Mouse (Mus musculus) spleen, adult 12 weeks (tissue): Measurements from ENCODE around the gene Hist2h4.
"Not testable (repeated sequence)": the region's sequence is repeated elsewhere in the genome, so short reads cannot be mapped to it uniquely, and the experiment has no call there.

Source experiments
- DNase-seq: peaks from one replicate; pipeline ENCODE4 v3.0.0; 2022; ENCODE audit warnings: low spot score

Gene Hist2h4

DNA sequence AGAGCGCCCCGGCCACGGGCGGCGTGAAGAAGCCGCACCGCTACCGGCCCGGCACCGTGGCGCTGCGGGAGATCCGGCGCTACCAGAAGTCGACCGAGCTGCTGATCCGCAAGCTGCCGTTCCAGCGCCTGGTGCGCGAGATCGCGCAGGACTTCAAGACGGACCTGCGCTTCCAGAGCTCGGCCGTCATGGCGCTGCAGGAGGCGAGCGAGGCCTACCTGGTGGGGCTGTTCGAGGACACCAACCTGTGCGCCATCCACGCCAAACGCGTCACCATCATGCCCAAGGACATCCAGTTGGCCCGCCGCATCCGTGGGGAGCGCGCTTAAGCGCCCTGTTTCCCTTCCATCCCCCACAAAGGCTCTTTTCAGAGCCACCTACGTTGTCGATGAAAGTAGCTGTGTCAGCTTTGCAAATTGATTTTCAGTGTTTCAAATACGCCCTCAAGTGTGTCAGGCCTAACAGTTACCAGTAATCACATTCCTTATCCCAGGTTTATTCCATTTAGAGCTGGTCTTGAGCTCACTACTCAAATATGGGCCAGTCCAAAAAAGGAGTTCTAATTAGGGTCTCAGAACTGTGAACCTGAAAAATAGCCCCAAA, 5.8 kb upstream of the Hist2h4 start:
- DNase-seq: peak; percentile 63

DNA sequence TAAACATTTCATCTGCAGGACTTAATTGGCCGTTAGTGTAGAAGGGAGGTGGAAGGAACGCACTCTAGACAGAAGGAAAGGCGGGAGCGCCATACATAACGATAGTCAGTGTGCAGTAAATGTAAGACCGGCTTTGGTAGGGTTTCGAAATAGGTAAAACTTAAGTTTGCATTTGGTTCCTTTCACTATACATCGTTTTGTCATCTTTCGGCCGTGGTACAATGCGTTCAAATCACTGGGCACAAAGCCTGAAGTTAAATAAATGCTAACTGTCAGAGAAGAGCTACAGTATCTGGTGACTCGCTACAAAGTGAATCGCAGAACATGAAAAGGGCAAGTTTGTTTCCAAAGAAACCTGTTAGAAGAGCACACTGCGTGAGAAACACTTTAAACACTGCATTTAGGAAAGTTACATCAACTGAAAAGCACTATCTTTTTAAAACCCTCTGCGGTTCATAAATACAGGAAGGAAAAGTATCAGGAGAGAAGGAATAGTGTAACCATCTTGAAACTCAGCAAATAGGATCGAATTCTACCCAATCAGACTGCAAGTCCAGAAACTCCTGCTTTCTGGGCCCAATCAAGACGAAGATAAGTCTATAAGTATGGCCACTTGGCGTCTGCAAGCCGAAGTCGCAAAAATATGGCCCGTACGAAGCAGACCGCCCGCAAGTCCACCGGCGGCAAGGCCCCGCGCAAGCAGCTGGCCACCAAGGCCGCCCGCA, 5.1 kb upstream of the Hist2h4 start, which contains the start of gene Hist2h3b:
Gene Hist2h3b (plus strand): TSS at position 604 of the 725 bp plus-strand sequence.
- DNase-seq: peak; percentile 81

DNA sequence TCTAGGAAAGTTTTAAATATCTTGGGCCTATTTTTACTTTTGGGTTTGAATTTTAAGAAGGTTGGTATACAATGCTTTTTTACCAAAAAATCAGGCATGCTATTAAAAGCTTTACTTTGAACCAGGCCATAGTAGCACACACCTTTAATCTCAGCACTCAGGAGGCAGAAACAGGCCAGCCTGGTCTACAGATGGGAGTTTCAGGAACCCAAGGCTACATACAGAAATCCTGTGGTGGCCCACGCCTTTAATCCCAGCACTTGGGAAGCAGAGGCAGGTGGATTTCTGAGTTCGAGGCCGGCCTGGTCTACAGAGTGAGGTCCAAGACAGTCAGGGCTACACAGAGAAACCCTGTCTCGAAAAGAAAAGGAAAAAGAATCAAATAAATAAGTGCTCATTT, 4.4 kb upstream of the Hist2h4 start:
- no peak for DNase-seq

DNA sequence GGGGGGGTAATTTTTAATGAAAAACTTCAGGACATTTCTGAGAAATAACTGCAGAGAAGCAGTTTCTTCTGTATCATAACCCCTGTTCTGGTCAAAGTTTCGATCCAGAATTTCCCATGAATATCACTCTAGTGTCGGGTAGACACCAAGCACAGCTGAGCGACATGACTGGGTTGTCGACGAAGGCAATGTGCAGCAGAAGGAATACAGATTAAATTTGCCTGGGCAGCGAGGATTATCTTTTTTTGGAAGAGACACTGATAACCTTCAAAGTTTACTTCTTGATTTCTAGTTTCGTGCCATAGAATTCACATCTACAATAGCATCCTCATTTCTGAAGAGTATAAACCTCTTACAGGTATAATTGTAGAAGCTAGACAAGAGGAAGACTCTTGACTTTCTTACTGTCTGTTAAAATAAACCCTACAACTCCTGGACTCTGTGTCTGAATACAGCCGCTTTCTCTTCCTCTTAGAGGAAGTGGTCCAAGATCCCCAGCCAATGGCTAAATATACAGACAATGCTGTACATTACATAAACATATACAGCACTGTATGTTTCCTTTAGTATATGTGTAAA, 3.1 kb upstream of the Hist2h4 start:
- no peak for DNase-seq

DNA sequence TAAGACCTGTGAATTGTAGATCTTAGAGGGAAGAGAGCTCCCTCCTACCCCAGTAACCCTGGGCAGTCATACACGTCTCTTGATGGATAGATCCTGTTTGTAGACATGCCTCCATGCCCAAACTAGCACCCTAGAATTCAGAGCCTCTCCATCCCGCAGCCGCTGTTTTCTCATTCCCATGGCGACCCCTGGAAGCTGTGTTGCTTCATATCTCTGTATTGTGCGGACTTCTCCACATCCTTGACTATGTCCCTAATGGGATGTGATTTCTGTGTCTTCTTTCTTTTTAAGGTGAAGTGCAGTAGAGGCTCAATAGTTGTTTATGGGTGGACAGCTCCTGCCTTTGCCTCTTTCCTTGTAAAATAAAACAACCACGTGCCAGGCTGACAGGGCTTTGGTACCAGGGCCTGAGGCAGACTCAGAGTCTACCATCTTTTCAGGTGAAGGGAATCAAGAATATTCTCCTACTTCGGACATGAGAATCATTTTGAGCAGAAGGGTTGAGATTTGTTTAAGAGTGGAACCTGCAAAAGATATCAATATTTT, 1.4 kb upstream of the Hist2h4 start:
- no peak for DNase-seq

DNA sequence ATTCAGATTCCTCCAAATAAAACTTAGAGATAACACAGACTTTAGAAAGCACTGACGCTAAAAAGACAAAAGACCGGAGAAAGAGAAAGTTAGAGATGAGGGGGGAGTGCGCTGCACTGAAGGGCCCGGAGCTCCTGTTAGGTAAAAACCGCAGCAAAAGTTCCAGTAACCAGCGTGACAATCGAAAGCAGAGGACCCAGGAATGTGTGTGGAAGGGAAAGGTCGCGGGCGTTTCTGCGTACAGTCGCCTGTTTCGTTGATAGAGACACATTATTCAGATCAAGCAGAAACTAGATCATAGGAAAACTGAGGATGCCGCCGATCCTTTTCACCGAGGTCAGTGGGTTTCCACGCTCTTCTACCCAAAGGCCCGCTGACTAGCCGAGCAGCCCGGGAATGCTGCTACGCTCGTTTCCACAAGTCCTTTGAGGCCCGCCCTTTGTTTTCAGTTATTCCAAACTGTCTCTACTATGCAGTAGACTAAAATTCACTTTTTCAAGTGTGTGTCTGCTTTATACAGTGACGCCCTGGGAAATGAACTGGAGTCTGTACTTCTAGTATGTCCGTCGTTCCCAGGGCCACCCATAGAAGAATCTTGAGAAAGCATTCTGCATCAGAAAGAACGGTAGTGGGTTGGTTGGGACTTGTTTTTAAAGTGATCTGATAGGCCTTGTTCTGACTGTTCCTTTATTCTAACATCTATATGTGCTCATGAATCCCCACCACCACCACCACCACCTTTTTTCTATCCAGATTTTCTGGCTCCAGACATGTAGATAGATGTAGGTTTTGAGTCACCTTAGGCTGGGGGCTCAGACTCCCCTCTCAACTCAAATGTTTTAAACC, 670 bp upstream of the Hist2h4 start:
- peak; percentile 57 for DNase-seq

DNA sequence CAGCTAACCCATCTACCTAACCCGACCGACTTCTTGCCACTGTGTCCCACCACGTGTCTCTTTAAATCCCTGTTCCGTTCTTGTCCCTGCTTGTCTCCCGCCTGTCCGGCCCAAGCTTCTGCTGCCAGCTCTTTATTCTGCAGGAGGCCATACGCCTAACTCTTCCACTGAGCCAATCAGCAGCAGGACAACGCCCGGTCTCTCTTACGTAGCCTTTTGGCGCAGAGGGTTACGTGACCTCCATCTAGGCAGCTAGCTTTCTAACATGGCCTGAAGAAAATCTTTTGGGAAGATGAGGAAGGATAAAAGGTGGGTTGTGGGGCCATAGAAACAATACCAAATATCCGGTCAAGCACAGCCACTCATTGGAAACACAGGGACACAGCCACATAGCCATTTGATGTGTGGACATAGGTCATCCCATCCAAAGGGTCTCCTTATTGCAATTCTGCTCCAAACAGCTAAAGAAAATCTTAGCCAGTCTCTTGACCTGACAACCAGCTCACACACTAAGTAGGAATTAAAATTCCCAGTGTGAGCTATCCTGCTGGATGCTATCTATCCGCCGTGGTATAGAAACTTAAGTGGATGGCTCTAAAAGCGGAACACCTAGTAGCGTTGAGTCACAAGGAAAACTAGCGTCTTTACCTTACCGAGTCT, 765 bp downstream of the Hist2h4 start:
- peak; percentile 79 for DNase-seq

DNA sequence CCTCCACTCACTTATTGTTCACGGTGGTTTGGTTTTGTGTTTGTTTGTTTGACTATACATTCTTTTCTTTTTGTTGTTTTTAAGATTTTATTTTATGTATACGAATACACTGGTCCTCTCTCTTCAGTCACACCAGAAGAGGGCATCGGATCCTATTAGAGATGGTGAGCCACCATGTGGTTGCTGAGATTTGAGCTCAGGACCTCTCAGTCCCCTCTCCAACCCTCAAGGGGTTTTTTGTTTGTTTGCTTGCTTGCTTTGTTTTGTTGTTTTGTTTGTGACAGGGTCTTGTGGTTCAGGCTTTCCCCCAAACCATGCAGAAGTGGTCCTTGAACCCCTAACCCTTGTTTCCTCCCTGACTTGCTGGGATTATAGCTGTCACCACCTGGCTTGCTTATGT, 1.5 kb downstream of the Hist2h4 start:
- no peak for DNase-seq

DNA sequence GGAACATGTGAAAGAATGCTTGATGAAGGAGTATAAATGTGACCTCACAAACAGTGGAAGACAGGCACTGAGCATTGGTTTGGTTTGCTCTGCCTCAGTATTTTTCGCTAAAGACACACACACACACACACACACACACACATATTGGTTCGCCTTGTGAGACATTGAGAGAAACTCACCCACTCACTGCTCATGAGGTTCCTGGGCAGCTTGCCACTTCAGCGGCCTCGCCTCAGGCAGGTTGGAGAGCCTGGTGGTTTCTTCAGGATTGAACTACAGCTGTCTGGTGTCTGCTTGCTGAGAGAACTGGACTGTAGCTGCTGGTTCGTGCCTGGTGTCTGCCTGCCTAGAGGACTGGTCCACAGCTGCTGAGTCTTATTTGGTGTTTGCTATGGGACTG, 2.9 kb downstream of the Hist2h4 start:
- no peak for DNase-seq

DNA sequence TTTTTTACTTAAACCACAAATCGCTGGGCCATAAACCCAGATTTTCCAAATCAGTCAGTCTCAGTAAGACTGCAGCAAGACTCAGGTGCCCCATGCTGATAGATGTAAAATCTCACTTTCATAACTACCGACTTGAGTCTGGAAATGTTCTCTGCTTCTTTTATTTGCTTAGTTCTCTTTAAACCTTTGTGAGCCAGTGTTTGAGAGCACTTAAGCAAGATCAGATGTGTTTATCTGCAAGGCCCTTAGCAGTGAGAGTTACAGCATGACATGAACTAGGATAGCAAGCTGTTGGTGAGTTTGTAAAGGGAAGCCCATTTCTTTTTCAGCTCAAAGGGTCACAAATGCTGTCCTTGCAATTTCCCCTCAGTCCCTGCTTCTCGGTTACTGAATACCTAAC, 5.9 kb downstream of the Hist2h4 start:
- DNase-seq: no peak

DNA sequence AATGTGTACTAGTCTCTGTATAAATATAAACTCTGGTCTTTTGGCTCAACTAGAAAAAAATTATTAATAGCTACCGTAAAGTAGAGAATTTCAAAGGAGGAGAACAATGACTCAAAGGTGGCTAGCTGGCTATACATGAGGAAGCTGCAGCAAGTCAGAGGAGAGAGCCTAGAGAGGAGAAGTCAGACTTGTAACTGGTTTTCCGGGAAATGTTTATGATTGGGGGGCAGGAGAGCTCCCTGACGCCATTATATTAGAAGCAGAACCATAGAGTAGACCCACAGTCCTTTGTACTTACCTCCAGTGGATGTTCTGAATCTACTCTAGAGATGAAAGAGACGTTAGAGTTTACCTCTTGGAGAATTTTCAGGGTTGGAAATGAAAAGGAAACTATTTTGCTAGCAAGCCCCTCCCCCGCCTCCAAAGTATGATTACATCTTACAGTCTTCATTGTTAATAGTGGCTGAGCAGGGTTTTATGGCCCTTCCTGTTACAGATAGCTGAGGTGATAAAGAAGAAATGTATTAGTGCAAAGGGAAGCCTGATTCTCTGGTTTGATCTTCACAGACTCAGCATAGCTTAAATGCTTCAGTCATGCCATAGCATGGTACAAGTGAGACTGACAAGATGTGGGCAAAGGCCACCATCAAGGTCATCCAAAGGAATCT, 7.1 kb downstream of the Hist2h4 start:
- DNase-seq: no peak

DNA sequence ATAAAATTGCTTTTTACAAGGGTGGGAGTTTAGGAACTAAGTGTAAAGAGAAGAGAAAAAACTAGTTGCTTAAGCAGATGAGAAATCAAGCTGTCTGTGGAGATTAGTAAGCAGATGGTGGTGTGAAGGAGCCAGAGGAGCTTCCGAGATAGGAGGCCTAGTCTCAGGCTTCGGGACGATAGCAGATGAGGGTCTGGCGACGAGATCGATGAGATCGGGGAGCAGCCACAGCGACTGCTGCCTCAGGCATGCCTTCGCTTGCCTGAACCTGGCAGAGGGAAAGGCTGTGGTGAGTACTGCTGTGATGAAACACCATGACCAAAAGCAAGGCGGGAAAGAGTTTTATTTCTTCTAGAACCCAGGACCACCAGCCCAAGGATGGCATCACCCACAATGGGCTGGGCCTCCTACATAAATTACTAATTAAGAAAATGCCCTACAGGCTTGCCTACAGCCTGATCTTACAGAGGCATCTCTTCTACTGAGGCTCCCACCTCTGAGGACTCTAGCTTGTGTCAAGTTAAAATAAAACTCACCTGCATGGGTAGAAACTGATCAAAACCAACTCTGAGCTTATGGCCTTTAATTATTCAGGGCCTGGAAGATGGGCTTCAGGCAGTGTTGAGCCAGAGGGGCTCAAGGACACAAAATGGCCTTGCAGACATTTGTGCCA, 8.3 kb downstream of the Hist2h4 start:
- no peak for DNase-seq

DNA sequence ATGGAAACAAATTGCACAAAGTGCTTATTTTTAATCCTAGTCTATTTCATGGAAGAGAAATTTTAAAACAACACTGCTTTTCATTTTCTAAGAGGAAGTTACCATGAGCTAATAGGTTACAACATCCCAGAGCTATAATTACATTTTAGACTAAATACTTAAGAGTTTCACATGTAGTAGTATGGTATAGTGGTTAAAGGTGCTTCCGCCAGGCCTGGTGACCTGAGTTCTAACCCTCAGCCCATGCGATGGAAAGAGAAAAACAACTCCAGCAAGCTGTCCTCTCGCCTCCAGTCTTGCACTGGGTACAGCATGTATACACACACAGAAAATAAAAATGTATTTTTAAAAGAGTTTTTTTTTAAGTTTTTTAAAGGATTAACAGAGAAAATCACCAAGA, 11.3 kb downstream of the Hist2h4 start:
- DNase-seq: no peak

DNA sequence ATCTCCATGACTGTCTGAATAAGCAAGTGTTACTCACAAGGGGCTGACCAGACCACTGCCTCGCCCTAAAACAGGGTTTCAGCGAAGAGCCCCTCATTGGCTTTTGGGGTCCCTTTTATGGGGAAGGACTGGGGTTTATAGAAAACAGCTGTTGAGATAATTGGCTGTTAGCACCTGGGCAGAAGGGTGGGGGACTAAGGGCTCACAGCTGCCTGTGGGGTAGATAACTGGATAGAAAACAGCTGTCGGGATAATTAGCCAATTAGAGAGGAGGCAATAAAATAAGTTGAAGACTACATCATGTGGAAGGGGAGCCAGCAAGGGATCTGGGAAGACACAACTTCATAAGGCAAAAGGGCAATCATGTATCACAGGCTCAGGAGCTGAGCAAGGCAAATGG, 12.2 kb downstream of the Hist2h4 start:
- no peak for DNase-seq

DNA sequence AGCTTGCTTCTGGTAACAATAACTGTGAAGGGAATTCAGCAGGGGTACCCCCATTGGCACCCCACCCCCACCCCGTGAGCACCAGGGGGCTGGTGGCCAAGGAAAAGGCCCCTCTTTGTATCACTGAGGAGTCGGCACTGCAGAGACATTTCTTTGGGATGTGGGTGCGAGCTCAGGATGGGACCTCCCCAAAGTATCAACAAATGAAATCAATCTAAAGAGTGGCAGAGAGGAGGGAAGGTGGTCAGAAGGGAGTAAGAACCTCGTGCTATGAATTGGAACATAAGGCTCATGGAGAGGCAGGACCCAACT, 14.1 kb downstream of the Hist2h4 start:
- DNase-seq: no peak

DNA sequence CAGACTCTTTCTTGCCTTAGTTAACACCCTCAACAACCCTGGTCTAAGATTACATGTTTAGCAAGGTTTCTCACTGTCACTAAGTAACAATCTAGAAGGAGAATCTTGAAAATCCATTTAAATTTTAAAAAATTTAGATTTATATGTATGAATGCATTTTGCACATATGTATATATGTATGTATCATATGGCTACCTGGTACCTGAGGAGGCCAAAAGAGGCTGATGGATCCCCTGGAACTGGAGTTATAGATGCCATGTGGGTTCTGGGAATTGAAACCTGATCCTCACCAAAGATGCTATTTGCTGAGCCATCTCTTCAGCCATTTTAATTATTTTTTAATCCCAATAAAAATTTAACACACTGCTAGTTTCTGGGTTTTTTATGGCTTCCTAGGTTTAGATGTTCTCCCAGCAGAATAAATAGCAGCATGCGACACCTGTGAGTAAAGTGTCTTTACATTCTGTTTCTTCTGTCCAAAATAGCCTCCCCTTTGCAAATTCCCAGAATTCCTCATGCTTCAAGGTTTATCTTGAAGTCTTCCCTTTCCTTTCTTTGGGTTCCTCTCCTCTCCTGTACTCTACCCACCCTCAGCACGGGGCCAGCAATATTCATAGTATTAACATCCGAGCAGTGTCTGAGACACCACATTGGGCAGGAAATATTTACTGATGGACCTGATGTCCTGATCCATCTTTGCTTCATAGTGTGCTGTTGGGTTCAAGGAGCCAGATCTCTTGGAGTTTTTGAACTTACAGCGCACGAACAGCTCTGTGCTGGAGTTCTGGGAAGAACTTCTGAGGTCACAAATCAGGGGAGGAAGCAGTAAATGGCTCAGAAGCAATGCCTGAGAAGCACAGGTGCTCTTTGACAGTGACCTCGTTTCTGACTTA, 14.7 kb downstream of the Hist2h4 start:
- no peak for DNase-seq

DNA sequence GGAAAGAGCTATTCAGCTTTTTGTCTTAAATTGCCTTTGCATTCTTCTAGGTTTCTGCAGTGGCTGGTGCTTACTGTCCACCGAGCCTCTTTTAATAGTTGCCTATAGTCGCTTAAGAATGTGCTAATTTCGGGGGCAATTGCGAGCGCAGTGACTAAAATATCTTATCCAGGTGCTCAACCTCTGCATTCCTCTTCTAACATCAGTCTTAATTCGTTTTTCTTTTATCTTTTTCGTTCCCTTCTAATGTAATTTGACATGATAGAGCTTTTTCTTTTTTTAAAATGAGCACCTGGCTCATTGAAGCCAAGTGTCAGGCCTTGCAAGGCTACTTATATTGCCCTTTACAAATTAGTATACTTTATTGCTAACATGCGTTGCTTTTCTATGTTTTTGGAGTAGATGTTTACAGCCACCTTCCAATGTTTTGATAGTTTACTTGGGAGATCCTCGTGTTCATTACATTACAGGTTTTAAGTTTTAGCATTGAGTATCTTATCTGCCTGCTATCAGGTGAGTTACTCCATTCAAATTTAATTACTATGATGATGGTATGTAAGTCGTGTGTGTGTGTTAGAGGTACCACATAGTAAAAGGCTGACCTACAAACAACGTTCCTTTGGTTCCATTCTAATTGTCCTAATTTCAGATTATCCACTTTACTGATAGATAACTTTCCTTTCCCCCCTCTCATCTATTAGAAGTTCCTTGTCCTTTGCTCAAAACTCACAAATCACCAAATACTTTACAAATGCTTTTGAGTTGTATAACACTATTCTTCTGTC, 15.6 kb downstream of the Hist2h4 start:
- DNase-seq: no peak

DNA sequence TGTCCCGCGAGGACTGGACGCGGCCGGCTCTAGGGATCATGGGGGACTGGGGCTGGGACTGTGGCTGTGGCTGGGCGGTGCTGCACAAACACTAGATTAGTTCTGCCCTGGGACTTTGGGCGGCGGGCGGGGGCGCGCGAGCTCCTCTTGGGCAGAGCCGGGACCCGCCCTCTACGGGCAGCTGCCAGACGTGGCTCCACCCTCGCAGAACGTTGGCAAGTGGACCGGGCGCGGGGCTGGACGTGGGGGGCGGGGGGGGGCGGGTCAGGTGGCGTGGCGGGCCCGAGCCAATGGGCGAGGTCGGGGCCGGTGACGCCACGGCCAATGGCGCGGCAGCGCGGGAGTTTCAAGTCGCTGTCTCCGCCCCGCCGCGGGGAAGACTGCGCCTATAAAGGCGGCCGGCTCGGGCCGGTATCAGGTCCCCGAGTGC, 16.7 kb downstream of the Hist2h4 start, which contains the start of gene Hist2h3c1:
Gene Hist2h3c1 (plus strand): TSS at position 259 of the 430 bp plus-strand sequence.
- DNase-seq: not testable (repeated sequence)

DNA sequence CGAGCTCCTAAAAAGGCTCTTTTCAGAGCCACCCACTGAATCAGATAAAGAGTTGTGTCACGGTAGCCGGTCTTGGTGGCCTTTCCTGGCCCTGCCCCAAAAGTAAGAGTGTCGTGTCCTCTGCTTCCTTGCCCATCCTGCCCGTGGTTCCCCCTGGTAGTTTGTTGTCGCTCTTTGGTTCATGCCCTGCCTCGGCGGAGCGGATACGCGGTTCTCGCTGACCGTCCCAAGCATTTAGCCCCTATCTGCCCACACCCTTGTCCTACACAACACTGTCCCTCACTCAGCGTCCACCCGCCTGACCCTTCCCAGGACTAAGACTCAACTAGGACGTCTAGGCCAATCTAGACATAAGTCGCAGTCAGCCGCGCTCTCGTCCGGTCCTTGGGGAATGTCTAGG, 17.1 kb downstream of the Hist2h4 start:
- not testable (repeated sequence) for DNase-seq
